Mouse (Mus musculus) layer of hippocampus, postnatal 36 days (tissue): Measurements from ENCODE around the gene Chst1. TPM values are rescaled to one million over a fixed set of nuclear protein-coding genes. Genes with fewer than 3 reads are reported as not detected.

Experiments
- DNase-seq, 2 experiments: peaks; one replicate each; pipeline ENCODE4 v3.0.0; 2022
- total RNA-seq, 2 experiments: library from RNA; stranded (reverse); gene quantifications; 2 replicates each; pipeline ENCODE4 v1.2.3; 2021

Chst1 gene
- total RNA-seq, 2 experiments from 2014 or later: 267 to 302 TPM

GRCm38 (mm10) chr2:92609704-92610379, 10.3 kb downstream of the Chst1 start:
- peak in 1 of 2 experiments; percentile 71 for DNase-seq

- DNase-seq: no peak
Observed at GRCm38 (mm10) chr2:92613645-92614044, 14.1 kb downstream of the Chst1 start.

DNA sequence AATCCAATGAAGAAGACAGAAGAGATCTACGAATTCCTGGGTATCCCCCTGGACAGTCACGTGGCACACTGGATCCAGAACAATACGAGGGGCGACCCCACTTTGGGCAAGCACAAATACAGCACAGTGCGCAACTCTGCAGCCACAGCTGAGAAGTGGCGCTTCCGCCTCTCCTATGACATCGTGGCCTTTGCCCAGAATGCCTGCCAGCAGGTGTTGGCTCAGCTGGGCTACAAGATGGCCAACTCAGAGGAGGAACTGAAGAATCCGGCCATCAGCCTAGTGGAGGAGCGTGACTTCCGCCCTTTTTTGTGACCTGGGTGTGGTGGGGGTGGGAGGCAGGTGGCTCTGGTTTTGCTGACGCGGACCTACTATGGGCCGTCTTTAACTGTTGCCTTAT, 14.6 kb downstream of the Chst1 start:
- no peak for DNase-seq

- peak in 1 of 2 experiments; percentile 33 for DNase-seq
Observed at GRCm38 (mm10) chr2:92617077-92617756, 17.7 kb downstream of the Chst1 start.

DNA sequence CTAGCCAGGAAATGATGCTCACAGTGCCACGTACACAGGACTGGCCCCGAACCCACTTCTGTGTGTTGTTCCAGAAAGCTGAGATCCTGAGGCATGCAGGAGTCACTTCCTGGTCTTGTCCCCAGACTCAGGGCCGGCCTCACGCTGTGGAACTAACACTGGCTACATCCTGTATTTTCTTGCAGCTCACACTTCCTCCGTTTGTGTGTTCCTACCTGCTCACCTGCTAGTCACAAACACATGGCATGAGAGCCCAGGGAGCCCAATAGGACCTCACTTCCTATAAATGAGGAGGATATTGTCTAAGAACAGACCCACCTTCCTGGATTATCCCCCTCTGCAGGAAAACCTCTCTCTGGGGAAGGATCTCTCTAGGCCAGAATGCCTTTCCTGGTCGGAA, 18.5 kb downstream of the Chst1 start:
- DNase-seq: no peak

DNA sequence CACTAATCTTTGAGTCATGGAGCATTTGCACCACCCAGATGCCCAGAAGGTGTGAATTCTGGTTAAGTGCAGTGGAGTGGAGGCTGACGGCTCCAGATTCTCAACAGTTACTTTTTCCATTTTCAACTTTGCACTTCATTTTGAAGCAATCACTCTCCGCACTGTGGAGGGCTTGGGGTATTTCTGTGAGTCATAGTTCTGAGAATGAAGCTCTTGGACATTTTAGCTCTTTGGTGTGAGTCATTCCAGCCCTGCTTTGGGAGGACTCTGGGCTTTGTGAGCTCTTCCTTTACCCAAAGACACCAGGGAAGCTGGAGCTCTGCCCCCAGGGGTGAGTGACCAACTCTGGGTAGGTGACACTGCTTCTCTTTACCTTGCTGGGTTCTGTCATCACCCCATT, 28.1 kb downstream of the Chst1 start:
- no peak for DNase-seq

DNA sequence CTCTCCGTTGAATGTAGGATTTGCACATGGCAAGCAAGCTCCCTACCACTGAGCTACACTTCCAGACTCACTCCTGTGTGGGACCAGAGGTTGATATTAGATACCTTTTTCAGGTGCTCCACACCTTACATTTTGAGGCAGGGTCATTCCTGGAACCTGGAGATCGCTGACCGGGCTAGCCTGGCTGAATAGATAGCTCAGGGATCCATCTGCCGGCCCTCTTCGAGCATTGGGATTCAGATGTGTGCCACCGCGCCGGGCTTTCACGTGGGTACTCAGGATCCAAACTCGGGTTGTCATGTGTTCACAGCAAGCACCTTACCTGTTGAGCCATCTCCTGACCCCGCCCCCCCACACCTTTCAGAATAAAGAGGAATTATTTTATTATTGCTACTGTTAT, 31.3 kb downstream of the Chst1 start:
- no peak for DNase-seq

DNA sequence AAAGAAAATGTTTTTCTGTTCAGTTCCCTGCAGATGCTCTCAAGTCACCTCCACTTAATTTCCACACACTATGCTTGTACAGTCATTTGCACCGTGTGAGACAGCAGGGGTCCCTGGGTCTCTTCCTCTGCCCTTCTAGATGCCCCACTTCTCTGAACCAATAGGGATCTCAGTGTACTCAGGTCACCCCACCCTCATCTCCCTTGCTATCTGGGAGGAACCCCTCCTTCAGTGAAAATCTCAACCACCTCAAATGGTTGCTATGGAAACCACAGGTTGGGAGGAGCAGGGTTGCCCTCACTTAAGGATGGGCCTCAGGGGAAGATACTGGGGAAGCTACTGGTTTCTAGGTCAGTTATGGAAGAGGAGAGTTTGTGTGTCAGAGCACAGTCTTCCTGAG, 32.5 kb downstream of the Chst1 start:
- DNase-seq: no peak

DNA sequence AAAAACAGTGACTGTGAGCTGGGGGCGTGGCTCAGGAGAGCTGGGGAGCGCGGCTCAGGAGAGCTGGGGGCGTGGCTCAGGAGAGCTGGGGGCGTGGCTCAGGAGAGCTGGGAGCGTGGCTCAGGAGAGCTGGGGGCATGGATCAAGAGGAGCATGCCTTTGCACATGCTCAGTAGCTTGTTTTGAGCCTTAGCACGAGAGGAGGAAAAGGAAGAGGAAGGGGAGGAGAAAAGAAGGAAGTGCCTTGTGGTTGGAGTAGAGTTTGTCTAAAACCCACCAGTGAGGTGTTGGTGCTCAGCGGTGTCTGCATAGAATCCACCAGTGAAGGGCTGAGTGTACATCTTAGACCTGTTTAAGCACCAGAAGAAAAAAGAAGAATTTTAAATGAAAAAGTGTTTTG, 41.0 kb downstream of the Chst1 start:
- DNase-seq: no peak

- DNase-seq: no peak
Observed at GRCm38 (mm10) chr2:92645282-92646037, 46.0 kb downstream of the Chst1 start.

DNA sequence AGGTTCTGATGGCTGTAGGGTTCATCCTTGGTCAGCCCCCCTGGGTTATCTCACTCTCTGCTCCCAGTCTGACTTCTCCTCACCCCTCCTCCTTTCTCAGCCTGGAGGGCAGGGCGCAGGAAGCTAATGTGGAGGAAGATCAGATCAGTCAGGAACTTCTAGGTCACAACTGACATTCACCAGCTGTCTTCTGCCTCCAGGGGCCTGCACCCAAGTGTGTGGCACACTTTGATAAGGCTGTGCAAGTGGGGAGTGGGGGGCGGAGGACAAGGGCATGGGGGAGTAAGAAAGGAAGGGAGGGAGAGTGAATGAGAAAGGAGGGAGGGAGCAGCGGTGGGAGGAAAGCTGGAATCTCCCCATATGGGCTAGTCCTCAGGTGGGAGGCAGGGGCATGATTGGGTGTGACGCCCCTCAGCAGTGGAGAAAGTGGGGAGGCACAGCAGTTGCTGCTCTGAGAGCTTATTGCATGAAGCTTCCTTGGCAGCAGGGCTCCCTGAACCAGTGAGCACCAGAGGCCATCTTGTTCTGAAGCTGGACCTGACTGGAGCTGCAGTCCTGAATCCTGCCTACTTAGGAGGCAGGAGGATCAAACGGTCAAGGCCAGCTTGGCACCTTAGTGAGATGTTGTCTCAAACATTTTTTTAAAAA, 49.8 kb downstream of the Chst1 start:
- no peak for DNase-seq

DNA sequence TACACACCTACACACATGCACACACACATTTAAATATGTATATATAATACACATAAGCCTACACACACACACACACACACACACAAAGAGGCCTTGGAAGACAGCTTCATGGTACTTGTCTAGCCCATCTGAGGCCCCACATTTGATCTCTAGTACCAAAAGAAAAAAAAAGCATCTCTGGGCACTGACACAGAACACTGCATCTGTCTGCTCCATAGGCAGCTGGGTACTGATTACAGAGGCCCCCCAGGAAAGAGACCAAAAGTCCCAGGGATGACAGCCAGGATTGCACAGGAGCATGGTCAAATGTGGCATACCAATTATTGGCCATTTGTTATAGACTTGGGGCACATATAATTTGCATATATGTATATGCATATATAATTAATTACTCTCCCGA, 50.9 kb downstream of the Chst1 start:
- DNase-seq: no peak

DNA sequence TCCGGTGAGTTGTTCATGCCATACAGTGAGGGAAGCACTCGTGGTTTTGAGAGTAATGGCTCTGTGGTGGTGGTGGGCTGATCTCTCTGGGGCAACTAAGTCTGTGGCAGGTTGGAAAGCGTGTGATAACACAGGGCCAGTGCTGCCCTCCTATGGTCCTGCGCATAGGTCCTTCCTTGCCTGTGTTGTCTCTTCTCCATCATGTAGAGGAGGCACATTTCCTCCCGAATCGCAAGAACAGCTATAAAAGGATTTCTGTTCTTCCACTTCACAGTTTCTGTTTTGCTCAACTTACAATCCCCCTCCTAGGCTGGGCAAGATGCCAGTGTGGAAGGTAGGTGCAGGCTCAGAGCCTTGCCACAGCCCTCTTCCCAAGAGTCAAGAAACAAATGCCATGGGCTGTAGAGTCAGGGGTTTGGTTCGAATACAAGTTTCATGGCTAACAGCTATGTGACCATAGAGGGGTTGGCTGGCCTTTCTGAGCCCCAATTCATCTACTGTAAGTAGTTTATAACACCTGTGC, 51.8 kb downstream of the Chst1 start:
- DNase-seq: no peak

GRCm38 (mm10) chr2:92657189-92657588, 57.7 kb downstream of the Chst1 start:
- DNase-seq: no peak

GRCm38 (mm10) chr2:92658293-92659150, 59.0 kb downstream of the Chst1 start:
- no peak for DNase-seq

GRCm38 (mm10) chr2:92659491-92660035, 60.1 kb downstream of the Chst1 start:
- DNase-seq: no peak

DNA sequence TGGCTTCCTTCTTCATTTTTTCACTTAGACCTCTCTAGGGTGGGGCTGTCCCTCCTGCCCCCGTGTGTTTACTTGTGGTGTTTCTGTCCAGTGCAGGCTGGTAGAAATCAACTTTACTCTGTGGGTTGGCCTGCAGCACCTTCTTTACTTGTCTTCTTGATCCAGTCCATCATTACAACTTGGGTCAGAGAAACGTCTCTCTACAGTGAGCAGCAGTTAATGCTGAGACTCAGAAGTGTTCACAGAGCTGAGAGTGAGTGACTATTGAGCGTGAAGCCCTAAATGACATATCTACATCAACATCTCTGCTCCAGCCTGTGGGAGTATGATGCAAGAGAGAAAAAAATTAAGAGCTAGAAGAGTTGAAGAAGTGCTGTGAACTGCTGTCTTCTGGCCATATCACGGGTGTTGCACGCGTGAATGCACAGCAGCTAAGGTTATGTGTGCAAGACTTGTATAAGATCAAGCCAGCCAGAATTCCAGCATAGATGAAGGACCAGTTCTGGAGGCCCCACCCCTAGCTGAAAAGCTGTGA, 63.1 kb downstream of the Chst1 start:
- DNase-seq: no peak
